Mouse (Mus musculus) intestine, embryonic 16.5 days (tissue): ENCODE data around the gene Rhbg. TPM values are rescaled to one million over a fixed set of nuclear protein-coding genes. Genes with fewer than 3 reads are reported as not detected.

Source experiments
- ATAC-seq: fragments of 200-750 bp; cut with Nextera tagmentation; 2 replicates; pipeline ENCODE4 v1.8.0; 2017; ENCODE audit warnings: moderate TSS enrichment, moderate library complexity
- H3K27ac ChIP-seq: fragments of 300-500 bp; sonication (generic); 2 replicates; pipeline ENCODE4 v1.5.1; 2014; ENCODE audit warnings: mild to moderate bottlenecking, low read length
- H3K27me3 ChIP-seq: fragments of 300-500 bp; sonication (generic); replicated peaks from 2 replicates; pipeline ENCODE4 v1.6.1; 2014; ENCODE audit warnings: low read length, control low read depth, mixed read lengths; ENCODE audit not compliant: control insufficient read depth, insufficient read depth
- H3K36me3 ChIP-seq: fragments of 300-500 bp; sonication (generic); 2 replicates; pipeline ENCODE4 v1.6.1; 2014; ENCODE audit warnings: low read length, control low read depth; ENCODE audit not compliant: control insufficient read depth, insufficient read depth
- H3K4me1 ChIP-seq: fragments of 300-500 bp; sonication (generic); 2 replicates; pipeline ENCODE4 v1.6.1; 2014; ENCODE audit warnings: low read length, control low read depth, mixed read lengths; ENCODE audit not compliant: control insufficient read depth, insufficient read depth
- H3K4me2 ChIP-seq: fragments of 300-500 bp; sonication (generic); 2 replicates; pipeline ENCODE4 v1.6.1; 2014; ENCODE audit warnings: low read depth, low read length, control low read depth
- H3K4me3 ChIP-seq: fragments of 300-500 bp; sonication (generic); 2 replicates; pipeline ENCODE4 v1.5.1; 2014; ENCODE audit warnings: mild to moderate bottlenecking, low read length
- H3K9ac ChIP-seq: fragments of 300-500 bp; sonication (generic); 2 replicates; pipeline ENCODE4 v1.6.1; 2014; ENCODE audit warnings: low read depth, low read length
- H3K9me3 ChIP-seq: fragments of 300-500 bp; sonication (generic); 2 replicates; pipeline ENCODE4 v1.6.1; 2016; ENCODE audit warnings: low read length, control low read depth; ENCODE audit not compliant: control insufficient read depth
- WGBS: fragments of 180-500 bp; shearing (Covaris S2); extraction: QIAGEN DNeasy Blood & Tissue Kit; methylation state at CpG from one replicate; pipeline ENCODE4 v1.1.7; 2014; 5-methylcytosine and 5-hydroxymethylcytosine counted together
- polyA plus RNA-seq: library from polyadenylated mRNA; unstranded; fragments of >200 nt; fragmentation: Nextera tagmentation; extraction: Ambion mirVana; gene quantifications from 2 replicates; pipeline ENCODE4 v1.2.1, GENCODE M21; 2015

Gene Rhbg
- polyA plus RNA-seq, 1 experiment from 2014 or later: 1.3 TPM

GRCm38 (mm10) chr3:88224929-88225328 is 29.6 kb downstream of the Rhbg start:
- no peak overlapping the region for H3K9ac ChIP-seq
- no peaks in the 10 kb centered on the region for H3K36me3 ChIP-seq
- peaks cover 29% of the 10 kb centered on the region for H3K27me3 ChIP-seq
- no peak overlapping the region for H3K4me2 ChIP-seq
- 51% methylated on average over 2 of the region's 2 CpGs for WGBS
- H3K27ac ChIP-seq: no peak overlapping the region
- no peaks in the 10 kb centered on the region for H3K9me3 ChIP-seq
- no peak overlapping the region for H3K4me3 ChIP-seq
- H3K4me1 ChIP-seq: no peaks in the 10 kb centered on the region
- no peak for ATAC-seq

- no peak overlapping the region for H3K4me3 ChIP-seq
- WGBS: 71% methylated on average over 6 of the region's 6 CpGs
- H3K9ac ChIP-seq: no peak overlapping the region
- no peak overlapping the region for H3K4me2 ChIP-seq
- H3K27ac ChIP-seq: no peak overlapping the region
- no peaks in the 10 kb centered on the region for H3K9me3 ChIP-seq
- no peak for ATAC-seq
- no peaks in the 10 kb centered on the region for H3K36me3 ChIP-seq
- H3K27me3 ChIP-seq: peaks cover 40% of the 10 kb centered on the region
- H3K4me1 ChIP-seq: no peaks in the 10 kb centered on the region
These were observed 32.1 kb downstream of the Rhbg start for GRCm38 (mm10) chr3:88222446-88222845.

GRCm38 (mm10) chr3:88221519-88222390 is 32.8 kb downstream of the Rhbg start:
- H3K4me1 ChIP-seq: no peaks in the 10 kb centered on the region
- WGBS: 46% methylated on average over 12 of the region's 12 CpGs
- H3K27me3 ChIP-seq: peaks cover 47% of the 10 kb centered on the region
- no peak overlapping the region for H3K27ac ChIP-seq
- ATAC-seq: no peak
- no peaks in the 10 kb centered on the region for H3K9me3 ChIP-seq
- no peak overlapping the region for H3K9ac ChIP-seq
- no peak overlapping the region for H3K4me2 ChIP-seq
- H3K36me3 ChIP-seq: no peaks in the 10 kb centered on the region
- no peak overlapping the region for H3K4me3 ChIP-seq

- ATAC-seq: peak; percentile 64; the same call in 1 of the 2 replicates
- under 1% methylated on average over 6 of the region's 6 CpGs for WGBS
These were observed 33.7 kb downstream of the Rhbg start for GRCm38 (mm10) chr3:88220842-88221241.

GRCm38 (mm10) chr3:88219940-88220339 is 34.6 kb downstream of the Rhbg start:
- no peak overlapping the region for H3K27ac ChIP-seq
- H3K4me3 ChIP-seq: no peak overlapping the region
- ATAC-seq: no peak
- H3K9ac ChIP-seq: no peak overlapping the region
- H3K27me3 ChIP-seq: peaks cover 65% of the 10 kb centered on the region
- H3K9me3 ChIP-seq: no peaks in the 10 kb centered on the region
- no peaks in the 10 kb centered on the region for H3K36me3 ChIP-seq
- peaks cover 8% of the 10 kb centered on the region for H3K4me1 ChIP-seq
- H3K4me2 ChIP-seq: no peak overlapping the region
- 16% methylated on average over 9 of the region's 9 CpGs for WGBS

More at GRCm38 (mm10) chr3:88220842-88221241, 33.7 kb downstream of the Rhbg start:
- H3K9ac ChIP-seq: no peak overlapping the region
- peaks cover 56% of the 10 kb centered on the region for H3K27me3 ChIP-seq
- H3K9me3 ChIP-seq: no peaks in the 10 kb centered on the region
- H3K4me3 ChIP-seq: no peak overlapping the region
- no peaks in the 10 kb centered on the region for H3K36me3 ChIP-seq
- no peak overlapping the region for H3K27ac ChIP-seq
- H3K4me2 ChIP-seq: no peak overlapping the region
- no peaks in the 10 kb centered on the region for H3K4me1 ChIP-seq

GRCm38 (mm10) chr3:88217679-88218078 is 36.8 kb downstream of the Rhbg start:
- Histone ChIP-seq H3K27me3 (peaks cover 87% of the 10 kb centered on the region), H3K4me2 (no peak overlapping the region), H3K4me1 (peaks cover 15% of the 10 kb centered on the region), H3K9me3 (no peaks in the 10 kb centered on the region), H3K4me3 (no peak overlapping the region), H3K36me3 (no peaks in the 10 kb centered on the region), H3K9ac (no peak overlapping the region), H3K27ac (no peak overlapping the region)
- WGBS: 59% methylated on average over 1 of the region's 2 CpGs
- no peak for ATAC-seq

GRCm38 (mm10) chr3:88216534-88217326 is 37.8 kb downstream of the Rhbg start:
- H3K27me3 ChIP-seq: peaks cover 87% of the 10 kb centered on the region
- H3K4me2 ChIP-seq: no peak overlapping the region
- H3K4me3 ChIP-seq: no peak overlapping the region; the same call in 1 of the 2 replicates
- no peak overlapping the region for H3K27ac ChIP-seq
- H3K4me1 ChIP-seq: peaks cover 15% of the 10 kb centered on the region
- ATAC-seq: no peak
- H3K9me3 ChIP-seq: no peaks in the 10 kb centered on the region
- WGBS: 11% methylated on average over 7 of the region's 7 CpGs
- H3K36me3 ChIP-seq: no peaks in the 10 kb centered on the region
- no peak overlapping the region for H3K9ac ChIP-seq

GRCm38 (mm10) chr3:88216116-88216515 is 38.4 kb downstream of the Rhbg start:
- H3K4me1 ChIP-seq: peaks cover 15% of the 10 kb centered on the region
- no peak for ATAC-seq
- H3K4me2 ChIP-seq: no peak overlapping the region
- peak overlapping the region; percentile 33 for H3K4me3 ChIP-seq
- H3K9ac ChIP-seq: no peak overlapping the region
- no peaks in the 10 kb centered on the region for H3K9me3 ChIP-seq
- H3K27ac ChIP-seq: no peak overlapping the region
- no peaks in the 10 kb centered on the region for H3K36me3 ChIP-seq
- peaks cover 89% of the 10 kb centered on the region for H3K27me3 ChIP-seq
- 4% methylated on average over 6 of the region's 6 CpGs for WGBS

GRCm38 (mm10) chr3:88215553-88216004 is 38.9 kb downstream of the Rhbg start:
- H3K9ac ChIP-seq: 0 out of 2 replicates have a peak overlapping the region, but pooled peaks have one; percentile 19
- no peak overlapping the region for H3K27ac ChIP-seq
- ATAC-seq: no peak
- H3K4me1 ChIP-seq: peaks cover 15% of the 10 kb centered on the region
- H3K4me3 ChIP-seq: peak overlapping the region; percentile 33
- H3K4me2 ChIP-seq: peak overlapping the region; percentile 52
- H3K27me3 ChIP-seq: peaks cover 92% of the 10 kb centered on the region
- under 1% methylated on average over 23 of the region's 23 CpGs for WGBS
- H3K36me3 ChIP-seq: no peaks in the 10 kb centered on the region
- H3K9me3 ChIP-seq: no peaks in the 10 kb centered on the region
